Mouse (Mus musculus) limb, embryonic 11.5 days (tissue): ENCODE measurements around the gene Lama5. TPM values are rescaled to one million over a fixed set of nuclear protein-coding genes. Genes with fewer than 3 reads are reported as not detected.

Experiments
- ATAC-seq: fragments of 200-750 bp; cut with Nextera tagmentation; 2 replicates; pipeline ENCODE4 v1.8.0; 2017; ENCODE audit warnings: low read depth; ENCODE audit not compliant: insufficient number of reproducible peaks, low FRiP score, low TSS enrichment
- DNase-seq: peaks from one replicate; pipeline ENCODE4 v3.0.0-alpha.2; 2015; ENCODE audit warnings: low spot score
- H3K27ac ChIP-seq: fragments of 300-500 bp; sonication (generic); replicated peaks from 2 replicates; pipeline ENCODE4 v1.5.1; 2014; ENCODE audit warnings: low read depth, mild to moderate bottlenecking, low read length
- H3K27me3 ChIP-seq: fragments of 300-500 bp; sonication (generic); 2 replicates; pipeline ENCODE4 v1.6.1; 2014; ENCODE audit warnings: mild to moderate bottlenecking, low read length, mixed read lengths; ENCODE audit not compliant: control insufficient read depth, insufficient read depth
- H3K36me3 ChIP-seq: fragments of 300-500 bp; sonication (generic); 2 replicates; pipeline ENCODE4 v1.6.1; 2014; ENCODE audit warnings: mild to moderate bottlenecking, low read length, moderate library complexity, mixed read lengths; ENCODE audit not compliant: control insufficient read depth, insufficient read depth
- H3K4me1 ChIP-seq: fragments of 300-500 bp; sonication (generic); 2 replicates; pipeline ENCODE4 v1.6.1; 2014; ENCODE audit warnings: low read length, mixed read lengths; ENCODE audit not compliant: control insufficient read depth, insufficient read depth
- H3K4me2 ChIP-seq: fragments of 300-500 bp; sonication (generic); 2 replicates; pipeline ENCODE4 v1.6.1; 2014; ENCODE audit warnings: low read depth, mild to moderate bottlenecking, moderate library complexity; ENCODE audit not compliant: severe bottlenecking
- H3K4me3 ChIP-seq: fragments of 300-500 bp; sonication (generic); 2 replicates; pipeline ENCODE4 v1.5.1; 2014; ENCODE audit warnings: low read depth, low read length
- H3K9ac ChIP-seq: fragments of 300-500 bp; sonication (generic); 2 replicates; pipeline ENCODE4 v1.6.1; 2014; ENCODE audit warnings: mild to moderate bottlenecking, low read length
- H3K9me3 ChIP-seq: fragments of 300-500 bp; sonication (generic); 2 replicates; pipeline ENCODE4 v1.6.1; 2016; ENCODE audit warnings: low read length; ENCODE audit not compliant: control insufficient read depth
- WGBS: fragments of 180-500 bp; shearing (Covaris S2); extraction: QIAGEN DNeasy Blood & Tissue Kit; methylation state at CpG from one replicate; pipeline ENCODE4 v1.1.7; 2014; 5-methylcytosine and 5-hydroxymethylcytosine counted together
- polyA plus RNA-seq: library from polyadenylated mRNA; unstranded; fragments of >200 nt; fragmentation: Nextera tagmentation; extraction: Ambion mirVana; gene quantifications from 2 replicates; pipeline ENCODE4 v1.2.1, GENCODE M21; 2014

Lama5 gene
- polyA plus RNA-seq, 1 experiment from 2014 or later = 12.5 TPM

GRCm38 (mm10) chr2:180257963-180258865 lies 32.6 kb upstream of the Lama5 start:
- Histone ChIP-seq H3K9me3 (no peaks in the 10 kb centered on the region), H3K4me3 (peak overlapping the region; percentile 90), H3K9ac (peak overlapping the region; percentile 95), H3K36me3 (peaks cover 8% of the 10 kb centered on the region), H3K27me3 (no peaks in the 10 kb centered on the region), H3K27ac (no peak overlapping the region; the same call in 1 of the 2 replicates), H3K4me1 (0 out of 2 replicates have a peak, but pooled peaks cover 5% of the 10 kb centered on the region), H3K4me2 (peak overlapping the region; percentile 55)
- DNase-seq (no peak), ATAC-seq (no peak)
- 55% methylated on average over 11 of the region's 11 CpGs for WGBS

- ATAC-seq = peak; percentile 95
- H3K4me2 ChIP-seq = peak within 1 kb of the TSS; percentile 90
- H3K9me3 ChIP-seq = no peaks in the 10 kb centered on the region
- 0 out of 2 replicates have a peak, but pooled peaks cover 5% of the 10 kb centered on the region for H3K4me1 ChIP-seq
- H3K36me3 ChIP-seq = peaks cover 8% of the 10 kb centered on the region
- no peaks in the 10 kb centered on the region for H3K27me3 ChIP-seq
- under 1% methylated on average over 33 of the region's 38 CpGs for WGBS
- H3K4me3 ChIP-seq = peak within 1 kb of the TSS; percentile 90
- H3K27ac ChIP-seq = peak within 1 kb of the TSS; percentile 84
- peak within 1 kb of the TSS; percentile 95 for H3K9ac ChIP-seq
- peak; percentile 100 for DNase-seq
Observed at GRCm38 (mm10) chr2:180257001-180257521, 31.4 kb upstream of the Lama5 start, which contains the start of gene Rps21. Rps21 (plus strand) TSS chr2:180257377.

GRCm38 (mm10) chr2:180256296-180257000 lies 30.8 kb upstream of the Lama5 start:
- DNase-seq (peak; percentile 45), ATAC-seq (peak; percentile 61)
- Histone ChIP-seq H3K4me2 (peak overlapping the region; percentile 90), H3K36me3 (peaks cover 5% of the 10 kb centered on the region), H3K27me3 (no peaks in the 10 kb centered on the region), H3K4me3 (peak overlapping the region; percentile 90), H3K4me1 (0 out of 2 replicates have a peak, but pooled peaks cover 5% of the 10 kb centered on the region), H3K9ac (peak overlapping the region; percentile 70), H3K27ac (peak overlapping the region; percentile 84), H3K9me3 (no peaks in the 10 kb centered on the region)
- 26% methylated on average over 26 of the region's 26 CpGs for WGBS

GRCm38 (mm10) chr2:180255701-180256100 lies 30.0 kb upstream of the Lama5 start:
- Histone ChIP-seq H3K4me1 (0 out of 2 replicates have a peak, but pooled peaks cover 5% of the 10 kb centered on the region), H3K4me3 (no peak overlapping the region), H3K4me2 (peak overlapping the region; percentile 90; the same call in 1 of the 2 replicates), H3K27ac (no peak overlapping the region), H3K27me3 (no peaks in the 10 kb centered on the region), H3K36me3 (peaks cover 5% of the 10 kb centered on the region), H3K9ac (no peak overlapping the region), H3K9me3 (no peaks in the 10 kb centered on the region)
- ATAC-seq (no peak), DNase-seq (no peak)
- 90% methylated on average over 9 of the region's 9 CpGs for WGBS

GRCm38 (mm10) chr2:180254436-180255209 lies 29.0 kb upstream of the Lama5 start:
- 88% methylated on average over 5 of the region's 5 CpGs for WGBS
- H3K36me3 ChIP-seq = peaks cover 2% of the 10 kb centered on the region; the same call in 1 of the 2 replicates

GRCm38 (mm10) chr2:180251838-180252237 lies 26.2 kb upstream of the Lama5 start:
- Histone ChIP-seq H3K27ac (no peak overlapping the region), H3K4me2 (no peak overlapping the region), H3K36me3 (no peaks in the 10 kb centered on the region), H3K9me3 (no peaks in the 10 kb centered on the region), H3K4me3 (no peak overlapping the region), H3K27me3 (no peaks in the 10 kb centered on the region), H3K4me1 (0 out of 2 replicates have a peak, but pooled peaks cover 5% of the 10 kb centered on the region), H3K9ac (no peak overlapping the region)
- DNase-seq (no peak), ATAC-seq (no peak)
- 61% methylated on average over 3 of the region's 3 CpGs for WGBS

More at GRCm38 (mm10) chr2:180254436-180255209, 29.0 kb upstream of the Lama5 start:
- Histone ChIP-seq H3K9me3 (no peaks in the 10 kb centered on the region), H3K4me2 (no peak overlapping the region), H3K27ac (no peak overlapping the region), H3K4me1 (0 out of 2 replicates have a peak, but pooled peaks cover 5% of the 10 kb centered on the region), H3K4me3 (no peak overlapping the region), H3K9ac (no peak overlapping the region), H3K27me3 (no peaks in the 10 kb centered on the region)
- no peak for ATAC-seq
- DNase-seq = no peak

GRCm38 (mm10) chr2:180250930-180251611 lies 25.4 kb upstream of the Lama5 start:
- Histone ChIP-seq H3K4me3 (no peak overlapping the region), H3K4me1 (0 out of 2 replicates have a peak, but pooled peaks cover 1% of the 10 kb centered on the region), H3K9me3 (no peaks in the 10 kb centered on the region), H3K27ac (no peak overlapping the region), H3K27me3 (no peaks in the 10 kb centered on the region), H3K36me3 (no peaks in the 10 kb centered on the region), H3K9ac (no peak overlapping the region), H3K4me2 (no peak overlapping the region)
- 35% methylated on average over 11 of the region's 11 CpGs for WGBS
- DNase-seq (peak; percentile 83), ATAC-seq (peak; percentile 73; the same call in 1 of the 2 replicates)
